Mouse (Mus musculus): ENCODE measurements around the gene Sppl2c. TPM values are rescaled to one million over a fixed set of nuclear protein-coding genes. Genes with fewer than 3 reads are reported as not detected.

The Sppl2c gene
- not detected in 2 replicates for total RNA-seq (2023)

DNA sequence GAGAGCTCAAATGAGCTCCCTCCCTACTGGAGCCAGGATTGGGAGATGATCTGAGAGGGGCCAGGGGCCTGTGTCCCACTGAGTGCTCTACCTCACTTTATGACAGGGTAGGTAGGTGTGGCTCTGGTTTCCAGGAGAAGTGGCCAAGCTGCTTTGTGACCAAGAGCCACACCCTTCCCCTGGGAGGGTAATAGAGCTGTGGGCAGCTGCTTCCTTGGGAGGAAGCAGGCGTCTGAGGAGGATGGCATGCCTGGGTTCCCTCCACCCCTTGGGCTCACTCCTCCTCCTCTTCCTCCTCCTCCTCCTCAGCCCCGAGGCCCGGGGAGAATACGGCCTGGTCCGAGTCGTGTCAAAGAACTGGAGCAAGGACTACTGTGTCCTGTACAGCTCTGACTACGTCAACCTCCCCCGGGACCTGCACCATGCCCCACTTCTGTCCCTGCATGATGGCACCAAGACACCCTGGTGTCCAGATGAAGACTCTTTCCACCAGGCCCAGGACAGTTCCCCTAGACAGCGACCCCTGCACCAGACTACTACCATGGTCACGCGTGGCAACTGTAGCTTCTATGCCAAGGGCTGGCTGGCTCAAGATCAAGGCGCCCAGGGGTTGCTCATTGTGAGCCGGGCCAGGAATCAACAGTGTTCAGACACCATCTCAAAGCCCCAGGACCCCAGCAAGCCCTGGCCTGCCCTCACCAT, at the start of gene Sppl2c:
Sppl2c (plus strand) TSS at position 193 of the 702 bp plus-strand sequence.

DNA sequence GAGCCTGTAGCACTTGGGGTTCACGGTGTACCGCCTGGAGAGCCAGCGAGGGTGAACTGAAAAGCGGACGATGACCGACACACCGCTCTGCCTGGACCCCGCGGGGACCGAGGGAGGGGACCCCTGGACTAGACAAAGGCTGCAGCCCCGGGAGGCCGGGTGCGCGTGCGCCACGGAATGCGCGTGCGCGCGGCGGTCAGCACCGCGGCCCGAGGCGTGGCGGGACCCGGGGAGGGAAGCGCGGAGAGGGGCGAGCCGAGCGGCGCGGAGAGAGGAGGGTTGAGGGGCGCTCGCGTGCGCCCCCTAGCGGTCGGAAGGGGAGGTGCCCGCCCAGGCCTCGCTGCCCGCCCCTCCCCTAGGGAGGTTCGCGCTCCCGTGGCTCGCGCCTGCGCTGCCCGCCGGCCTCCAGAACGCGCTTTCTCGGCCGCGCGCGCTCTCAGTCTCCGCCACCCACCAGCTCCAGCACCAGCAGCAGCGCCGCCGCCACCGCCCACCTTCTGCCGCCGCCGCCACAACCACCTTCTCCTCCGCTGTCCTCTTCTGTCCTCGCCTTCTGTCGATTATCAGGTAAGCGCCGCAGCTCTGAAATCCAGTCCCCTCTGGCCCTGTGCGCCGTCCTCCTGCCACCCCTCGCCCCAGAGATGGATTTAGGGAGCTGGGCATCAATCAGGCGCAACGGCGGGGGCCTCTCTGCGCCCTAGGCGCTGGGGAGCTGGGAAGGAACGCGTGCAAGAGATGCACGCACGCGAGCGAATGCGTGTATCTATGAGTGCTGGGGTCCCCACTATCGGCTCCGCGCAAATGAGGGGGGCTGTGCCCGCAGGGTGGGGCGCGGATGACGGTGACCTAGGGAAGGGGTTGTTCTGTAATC, 45.1 kb downstream of the Sppl2c start, which contains the start of gene Mapt:
Mapt (plus strand) TSS at position 350 of the 871 bp plus-strand sequence.

Other genes starting within 250 kb of the Sppl2c start
- 38.8 and 49.8 TPM in 2 replicates for gene Nsf, start 232.3 kb upstream of the Sppl2c start, total RNA-seq (2023)
- 24.3 TPM in 2 replicates for gene Arf2, start 219.6 kb upstream of the Sppl2c start, total RNA-seq (2023)
- gene Crhr1, start 53.5 kb upstream of the Sppl2c start, total RNA-seq (2023) = not detected in 2 replicates
- gene Mapt, start 45.1 kb downstream of the Sppl2c start, total RNA-seq (2023) = not detected in 2 replicates

Measured in neutrophil, adult 65 days (primary cell).